Mouse (Mus musculus) midbrain, postnatal 0 days (tissue): Measurements from ENCODE around the gene Tex45. TPM values are rescaled to one million over a fixed set of nuclear protein-coding genes. Genes with fewer than 3 reads are reported as not detected.
A peak's percentile ranks its signal among the peaks of the same experiment; 100 is the strongest.

ENCODE experiments used
- ATAC-seq: fragments of 200-750 bp; cut with Nextera tagmentation; 2 replicates; pipeline ENCODE4 v1.8.0; 2017; ENCODE audit warnings: moderate number of reproducible peaks, mild to moderate bottlenecking, moderate TSS enrichment, moderate library complexity; ENCODE audit not compliant: low FRiP score
- DNase-seq: peaks from one replicate; pipeline ENCODE4 v3.0.0-alpha.2; 2015; ENCODE audit warnings: low spot score
- H3K27ac ChIP-seq: fragments of 300-500 bp; sonication (generic); 2 replicates; pipeline ENCODE4 v1.5.1; 2014; ENCODE audit warnings: low read depth, mild to moderate bottlenecking, low read length, mixed read lengths
- H3K27me3 ChIP-seq: fragments of 300-500 bp; sonication (generic); 2 replicates; pipeline ENCODE4 v1.6.1; 2014; ENCODE audit warnings: low read length, control low read depth, mixed read lengths; ENCODE audit not compliant: insufficient read depth
- H3K36me3 ChIP-seq: fragments of 300-500 bp; sonication (generic); 2 replicates; pipeline ENCODE4 v1.6.1; 2014; ENCODE audit warnings: low read length, control low read depth, mixed read lengths; ENCODE audit not compliant: insufficient read depth
- H3K4me1 ChIP-seq: fragments of 300-500 bp; sonication (generic); 2 replicates; pipeline ENCODE4 v1.6.1; 2014; ENCODE audit warnings: mild to moderate bottlenecking, control low read depth, antibody characterized with exemption, low read length, mixed read lengths; ENCODE audit not compliant: insufficient read depth
- H3K4me2 ChIP-seq: fragments of 300-500 bp; sonication (generic); 2 replicates; pipeline ENCODE4 v1.6.1; 2014; ENCODE audit warnings: low read depth, mild to moderate bottlenecking, low read length, mixed read lengths; ENCODE audit not compliant: poor library complexity, severe bottlenecking
- H3K4me3 ChIP-seq: fragments of 300-500 bp; sonication (generic); 2 replicates; pipeline ENCODE4 v1.5.1; 2014; ENCODE audit warnings: low read depth, mild to moderate bottlenecking, low read length, moderate library complexity
- H3K9ac ChIP-seq: fragments of 300-500 bp; sonication (generic); replicated peaks from 2 replicates; pipeline ENCODE4 v1.6.1; 2014; ENCODE audit warnings: mild to moderate bottlenecking, low read length, moderate library complexity, mixed read lengths; ENCODE audit not compliant: poor library complexity, severe bottlenecking
- H3K9me3 ChIP-seq: fragments of 300-500 bp; sonication (generic); 2 replicates; pipeline ENCODE4 v1.6.1; 2016; ENCODE audit warnings: low read length, control low read depth
- CTCF ChIP-seq: IDR thresholded peaks from 2 replicates; pipeline ENCODE4 v1.5.1; 2016; ENCODE audit warnings: antibody characterized with exemption, mild to moderate bottlenecking
- WGBS: fragments of 180-500 bp; shearing (Covaris S2); extraction: QIAGEN DNeasy Blood & Tissue Kit; methylation state at CpG from one replicate; pipeline ENCODE4 v1.1.7; 2014; 5-methylcytosine and 5-hydroxymethylcytosine counted together
- polyA plus RNA-seq: library from polyadenylated mRNA; unstranded; fragments of >200 nt; fragmentation: Nextera tagmentation; extraction: Ambion mirVana; gene quantifications from 2 replicates; pipeline ENCODE4 v1.2.1, GENCODE M21; 2015
- total RNA-seq: library from RNA; depleted of rRNA; stranded (reverse); fragments of >200 nt; gene quantifications from 2 replicates; pipeline ENCODE4 v1.2.3, GENCODE M21; 2014

Tex45 gene
- total and polyA plus RNA-seq, 2 experiments from 2014 or later = 0.55 to 0.68 TPM

DNA sequence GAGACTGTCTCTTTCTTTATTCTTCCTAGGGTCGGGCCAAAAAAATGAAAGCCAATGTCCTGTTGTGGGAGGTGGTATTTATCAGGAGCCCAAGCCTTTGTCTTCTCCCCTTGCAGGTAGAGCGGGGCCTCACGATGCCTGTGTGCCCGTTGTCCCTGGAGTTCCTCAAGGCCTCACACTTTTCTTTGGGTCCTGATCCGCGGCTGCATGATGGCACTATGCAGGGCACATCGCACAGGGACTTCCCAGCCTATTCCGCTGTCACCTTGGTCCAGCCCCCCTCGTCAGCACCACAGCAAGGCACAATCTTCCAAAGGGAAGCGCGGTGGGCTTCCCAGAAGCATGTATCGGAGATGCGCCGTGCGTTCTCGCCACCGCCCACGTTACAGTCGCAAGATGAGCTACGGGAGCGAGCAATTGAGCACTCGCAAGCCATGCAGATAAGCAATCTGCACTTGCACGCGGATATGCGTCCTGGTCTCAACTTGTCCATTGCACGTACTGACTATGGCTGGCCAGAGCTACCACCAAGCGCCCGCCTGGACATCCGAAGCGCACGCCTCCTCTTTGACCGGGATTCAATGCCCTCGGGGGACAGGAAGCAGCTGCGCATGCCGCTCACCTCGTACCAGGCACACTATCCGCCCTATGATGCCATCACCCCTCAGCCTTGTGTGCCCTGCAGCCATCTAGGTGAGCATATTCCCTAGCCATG is 5.2 kb downstream of the Tex45 start:
- WGBS = 29% methylated on average over 37 of the region's 37 CpGs
- Histone ChIP-seq H3K27ac (peak overlapping the region; percentile 12; the same call in 1 of the 2 replicates), H3K36me3 (no peaks in the 10 kb centered on the region), H3K4me1 (peaks cover 5% of the 10 kb centered on the region; the same call in 1 of the 2 replicates), H3K4me2 (peak overlapping the region; percentile 39), H3K4me3 (peak overlapping the region; percentile 25), H3K9ac (peak overlapping the region; percentile 48), H3K27me3 (no peaks in the 10 kb centered on the region), H3K9me3 (no peaks in the 10 kb centered on the region)
- ATAC-seq (peak; percentile 52), DNase-seq (no peak)
- no peak for TF ChIP-seq CTCF

DNA sequence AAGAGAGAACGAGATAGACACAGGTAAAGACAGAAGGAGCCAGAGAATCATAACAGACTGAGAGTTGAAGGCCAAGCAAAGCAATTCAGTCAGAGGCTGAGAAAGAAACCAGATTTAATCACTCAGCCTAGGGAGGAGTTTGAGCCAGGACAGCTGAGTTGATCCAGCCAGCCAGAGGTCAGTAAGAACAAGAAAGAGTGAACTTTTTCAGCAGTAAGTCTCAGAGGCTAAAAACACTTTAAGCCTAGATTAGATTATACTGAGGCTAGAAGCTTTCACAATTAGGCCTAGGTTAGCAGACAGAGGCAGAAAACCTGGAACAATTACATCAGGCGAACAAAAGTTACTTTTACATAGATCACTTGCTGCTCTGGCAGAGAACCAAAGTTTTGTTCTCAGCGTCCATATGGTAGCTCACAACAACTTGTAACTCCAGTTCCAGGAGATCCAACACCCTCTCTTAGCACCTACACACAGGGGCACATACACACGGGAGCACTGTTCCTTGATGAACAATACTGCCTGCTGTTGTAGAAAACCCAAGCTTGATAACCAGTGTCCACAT is 9.6 kb downstream of the Tex45 start:
- Histone ChIP-seq H3K4me1 (peaks cover 5% of the 10 kb centered on the region; the same call in 1 of the 2 replicates), H3K27ac (no peak overlapping the region), H3K9me3 (no peaks in the 10 kb centered on the region), H3K27me3 (no peaks in the 10 kb centered on the region), H3K9ac (no peak overlapping the region), H3K4me3 (no peak overlapping the region), H3K36me3 (no peaks in the 10 kb centered on the region), H3K4me2 (no peak overlapping the region)
- DNase-seq = no peak
- ATAC-seq = no peak
- WGBS = 76% methylated on average over 4 of the region's 4 CpGs
- no peak for TF ChIP-seq CTCF

DNA sequence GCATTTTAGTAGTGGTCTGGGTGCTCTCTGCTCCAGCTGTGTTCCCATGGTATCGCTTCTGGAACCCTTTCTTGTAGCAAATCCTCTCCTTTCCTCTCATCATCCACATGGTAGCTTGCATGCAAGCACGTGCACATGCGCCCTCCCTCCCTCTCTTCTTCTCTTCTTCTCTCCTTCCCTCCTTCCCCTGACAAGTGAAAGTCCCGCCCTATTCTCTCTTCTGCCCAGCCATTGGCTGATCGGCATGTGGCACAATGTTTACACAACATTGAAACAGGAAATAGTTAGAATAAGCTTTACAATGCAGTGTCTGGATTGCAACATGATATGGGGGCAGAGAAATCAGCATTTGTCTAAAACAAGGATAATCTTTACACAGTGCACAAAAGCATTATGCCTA is 10.9 kb downstream of the Tex45 start:
- H3K27ac ChIP-seq = no peak overlapping the region
- no peak for TF ChIP-seq CTCF
- ATAC-seq (no peak), DNase-seq (no peak)
- H3K4me2 ChIP-seq = no peak overlapping the region
- H3K9me3 ChIP-seq = no peaks in the 10 kb centered on the region
- no peak overlapping the region for H3K9ac ChIP-seq
- H3K4me3 ChIP-seq = no peak overlapping the region
- H3K4me1 ChIP-seq = no peaks in the 10 kb centered on the region
- WGBS = 63% methylated on average over 5 of the region's 5 CpGs
- no peaks in the 10 kb centered on the region for H3K36me3 ChIP-seq
- no peaks in the 10 kb centered on the region for H3K27me3 ChIP-seq

DNA sequence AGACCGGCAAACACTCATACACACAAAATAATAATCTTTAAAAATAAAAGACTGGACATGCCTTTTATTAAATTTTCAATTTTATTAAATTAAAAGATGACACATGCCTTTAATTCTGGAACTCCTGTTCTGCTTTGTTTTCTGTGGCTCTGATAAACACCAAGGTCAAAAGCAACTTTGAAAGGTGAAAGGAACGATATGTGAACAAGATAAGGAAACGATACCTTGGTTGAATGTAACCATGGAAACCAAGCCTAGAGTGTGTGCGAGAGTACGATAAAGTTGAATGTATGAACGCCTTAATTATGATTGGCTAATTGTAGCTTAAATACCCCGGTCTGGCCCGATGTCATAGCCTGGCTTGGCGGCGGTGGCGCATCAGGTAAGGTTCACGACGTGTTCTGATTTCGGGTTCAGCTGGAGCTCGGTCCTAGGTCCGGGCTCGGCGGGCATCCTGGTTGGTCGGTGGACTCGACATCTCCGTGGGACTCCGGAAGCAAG is 11.6 kb downstream of the Tex45 start:
- DNase-seq (no peak), ATAC-seq (no peak)
- Histone ChIP-seq H3K9me3 (no peaks in the 10 kb centered on the region), H3K27me3 (no peaks in the 10 kb centered on the region), H3K36me3 (no peaks in the 10 kb centered on the region), H3K4me1 (no peaks in the 10 kb centered on the region), H3K4me2 (no peak overlapping the region), H3K9ac (no peak overlapping the region), H3K27ac (no peak overlapping the region), H3K4me3 (no peak overlapping the region)
- 88% methylated on average over 22 of the region's 22 CpGs for WGBS
- TF ChIP-seq CTCF = no peak

DNA sequence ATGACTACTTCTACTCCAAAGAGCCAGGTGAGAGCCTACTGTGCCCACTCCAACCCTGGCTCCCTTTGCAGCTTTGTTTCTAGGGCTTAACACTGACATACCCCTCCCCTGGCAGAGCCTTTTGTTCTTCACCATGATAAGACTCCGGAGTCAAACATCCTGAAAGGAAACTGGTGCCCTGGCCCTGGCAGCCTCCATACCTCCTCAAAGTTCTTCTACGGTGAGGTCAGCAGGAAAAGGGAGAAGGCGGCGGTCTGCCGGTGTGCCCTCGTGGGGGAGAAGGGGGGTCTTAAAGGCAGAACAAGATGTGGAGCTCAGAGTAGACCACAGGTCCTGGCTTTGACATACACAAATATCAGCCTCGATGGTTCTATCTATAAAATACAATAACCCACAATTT is 12.9 kb downstream of the Tex45 start:
- WGBS = 88% methylated on average over 7 of the region's 7 CpGs
- H3K4me1 ChIP-seq = no peaks in the 10 kb centered on the region
- DNase-seq (no peak), ATAC-seq (no peak)
- no peaks in the 10 kb centered on the region for H3K9me3 ChIP-seq
- no peak overlapping the region for H3K4me2 ChIP-seq
- no peak for TF ChIP-seq CTCF
- no peaks in the 10 kb centered on the region for H3K27me3 ChIP-seq
- H3K9ac ChIP-seq = no peak overlapping the region
- no peak overlapping the region for H3K27ac ChIP-seq
- no peak overlapping the region for H3K4me3 ChIP-seq
- no peaks in the 10 kb centered on the region for H3K36me3 ChIP-seq

DNA sequence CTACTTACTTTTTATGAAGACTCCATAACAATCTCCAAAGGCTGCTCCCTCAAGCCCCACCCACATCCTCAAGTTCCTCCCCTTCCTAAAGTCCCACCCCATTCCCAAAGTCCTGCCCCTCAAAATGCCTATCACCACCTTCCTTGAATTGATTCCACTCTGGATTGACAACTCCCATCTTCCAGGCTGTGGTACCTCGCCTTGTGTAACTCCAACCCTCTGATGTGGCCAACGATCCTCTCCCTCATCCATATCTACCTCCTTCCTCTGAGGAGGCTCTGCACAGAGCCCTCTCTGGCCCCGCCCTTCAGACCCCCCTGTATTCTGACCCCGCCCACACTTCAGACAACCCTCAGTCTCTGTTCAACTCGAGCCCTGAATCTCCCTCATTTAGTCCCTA is 14.5 kb downstream of the Tex45 start:
- WGBS = 34% methylated on average over 5 of the region's 5 CpGs
- Histone ChIP-seq H3K36me3 (no peaks in the 10 kb centered on the region), H3K9ac (no peak overlapping the region), H3K4me1 (no peaks in the 10 kb centered on the region), H3K4me2 (no peak overlapping the region), H3K4me3 (no peak overlapping the region), H3K9me3 (no peaks in the 10 kb centered on the region), H3K27me3 (no peaks in the 10 kb centered on the region), H3K27ac (no peak overlapping the region)
- TF ChIP-seq CTCF = no peak
- DNase-seq (no peak), ATAC-seq (no peak)
